Mouse (Mus musculus) bone marrow, adult 2 months (tissue): ENCODE results near the gene Glra1. TPM values are rescaled to one million over a fixed set of nuclear protein-coding genes. Genes with fewer than 3 reads are reported as not detected.

ENCODE experiments used
- H3K27ac ChIP-seq: fragments of 200-500 bp; 2 replicates; pipeline ENCODE4 v1.5.1; 2012; ENCODE audit warnings: low read depth, mild to moderate bottlenecking, control low read depth, inconsistent platforms, low read length; ENCODE audit not compliant: control insufficient read depth, poor library complexity, insufficient read depth
- H3K4me1 ChIP-seq: fragments of 200-500 bp; 2 replicates; pipeline ENCODE4 v1.6.1; 2011; ENCODE audit warnings: low read length; ENCODE audit not compliant: control insufficient read depth, insufficient read depth
- H3K4me3 ChIP-seq: fragments of 200-500 bp; replicated peaks from 2 replicates; pipeline ENCODE3; 2011; ENCODE audit warnings: mild to moderate bottlenecking, low read depth, low read length, control low read depth; ENCODE audit not compliant: control insufficient read depth
- CTCF ChIP-seq: fragments of 200-500 bp; IDR thresholded peaks from 2 replicates; pipeline ENCODE4 v1.5.1; 2011; ENCODE audit warnings: low read length, control low read depth; ENCODE audit not compliant: control insufficient read depth, insufficient read depth
- POLR2A ChIP-seq: fragments of 200-500 bp; IDR thresholded peaks from 2 replicates; pipeline ENCODE4 v1.6.1; 2011; ENCODE audit warnings: low read depth, mild to moderate bottlenecking, control low read depth, low read length, borderline replicate concordance; ENCODE audit not compliant: control insufficient read depth
- WGBS: fragments of 180-500 bp; shearing (Covaris S2); methylation state at CpG from one replicate; pipeline ENCODE4 v1.1.7; 2018; 5-methylcytosine and 5-hydroxymethylcytosine counted together
- polyA plus RNA-seq: library from polyadenylated mRNA; stranded (reverse); fragments of >200 nt; gene quantifications from 2 replicates; pipeline ENCODE4 v1.2.4, GENCODE M21; 2011; ENCODE audit warnings: low replicate concordance; ENCODE audit not compliant: missing spikeins, insufficient read depth, insufficient read length

Glra1 gene
- polyA plus RNA-seq, 1 experiment, result not detected

- H3K27ac ChIP-seq, result no peak overlapping the region
- 67% methylated on average over 2 of the region's 2 CpGs for WGBS
- H3K4me3 ChIP-seq, result no peak overlapping the region
- no peaks in the 10 kb centered on the region for H3K4me1 ChIP-seq
- TF ChIP-seq POLR2A (no peak), CTCF (no peak)
Observed at GRCm38 (mm10) chr11:55534766-55535165, 73.2 kb downstream of the Glra1 start.

GRCm38 (mm10) chr11:55533378-55533777, 74.6 kb downstream of the Glra1 start:
- no peak for TF ChIP-seq CTCF
- TF ChIP-seq POLR2A, result no peak
- H3K4me3 ChIP-seq, result no peak overlapping the region
- H3K27ac ChIP-seq, result no peak overlapping the region
- H3K4me1 ChIP-seq, result no peaks in the 10 kb centered on the region
- 59% methylated on average over 5 of the region's 5 CpGs for whole genome bisulfite sequencing

- 20% methylated on average over 7 of the region's 7 CpGs for WGBS
- no peak overlapping the region for H3K4me3 ChIP-seq
- H3K27ac ChIP-seq, result no peak overlapping the region
- TF ChIP-seq CTCF, result no peak
- no peak for TF ChIP-seq POLR2A
- no peaks in the 10 kb centered on the region for H3K4me1 ChIP-seq
Observed at GRCm38 (mm10) chr11:55530741-55531140, 77.3 kb downstream of the Glra1 start.

- WGBS, result 5% methylated on average over 9 of the region's 9 CpGs
- no peak overlapping the region for H3K27ac ChIP-seq
- no peak overlapping the region for H3K4me3 ChIP-seq
- H3K4me1 ChIP-seq, result no peaks in the 10 kb centered on the region
- TF ChIP-seq POLR2A (no peak), CTCF (peak; percentile 78)
Observed at GRCm38 (mm10) chr11:55518806-55519674, 89.0 kb downstream of the Glra1 start.

- H3K4me3 ChIP-seq, result no peak overlapping the region
- 53% methylated on average over 5 of the region's 5 CpGs for WGBS
- no peak overlapping the region for H3K27ac ChIP-seq
- TF ChIP-seq CTCF (no peak), POLR2A (no peak)
- no peaks in the 10 kb centered on the region for H3K4me1 ChIP-seq
Observed at GRCm38 (mm10) chr11:55517666-55518065, 90.3 kb downstream of the Glra1 start.

- H3K4me3 ChIP-seq, result no peak overlapping the region
- WGBS, result 55% methylated on average over 5 of the region's 5 CpGs
- no peak overlapping the region for H3K27ac ChIP-seq
- TF ChIP-seq CTCF (peak; percentile 27; the same call in 1 of the 2 replicates), POLR2A (no peak)
- no peaks in the 10 kb centered on the region for H3K4me1 ChIP-seq
Observed at GRCm38 (mm10) chr11:55511374-55511773, 96.6 kb downstream of the Glra1 start.

GRCm38 (mm10) chr11:55505485-55505884, 102.5 kb downstream of the Glra1 start:
- 45% methylated on average over 3 of the region's 3 CpGs for WGBS
- no peak for TF ChIP-seq CTCF
- TF ChIP-seq POLR2A, result no peak

GRCm38 (mm10) chr11:55502886-55503285, 105.1 kb downstream of the Glra1 start:
- H3K4me3 ChIP-seq, result no peak overlapping the region
- TF ChIP-seq POLR2A (no peak), CTCF (no peak)
- peaks cover 3% of the 10 kb centered on the region; the same call in 1 of the 2 replicates for H3K4me1 ChIP-seq
- WGBS, result 52% methylated on average over 5 of the region's 5 CpGs
- H3K27ac ChIP-seq, result no peak overlapping the region

More at GRCm38 (mm10) chr11:55505485-55505884, 102.5 kb downstream of the Glra1 start:
- Histone ChIP-seq H3K27ac (no peak overlapping the region), H3K4me1 (peaks cover 3% of the 10 kb centered on the region; the same call in 1 of the 2 replicates), H3K4me3 (no peak overlapping the region)
